Mouse (Mus musculus) induced T-regulatory cell, adult 2 months (primary cell): Measurements from ENCODE around the gene Adgrb3.

Experiments used
- DNase-seq: peaks from one replicate; pipeline ENCODE4 v3.0.0-alpha.2; 2012; ENCODE audit warnings: low read depth

Gene Adgrb3

DNA sequence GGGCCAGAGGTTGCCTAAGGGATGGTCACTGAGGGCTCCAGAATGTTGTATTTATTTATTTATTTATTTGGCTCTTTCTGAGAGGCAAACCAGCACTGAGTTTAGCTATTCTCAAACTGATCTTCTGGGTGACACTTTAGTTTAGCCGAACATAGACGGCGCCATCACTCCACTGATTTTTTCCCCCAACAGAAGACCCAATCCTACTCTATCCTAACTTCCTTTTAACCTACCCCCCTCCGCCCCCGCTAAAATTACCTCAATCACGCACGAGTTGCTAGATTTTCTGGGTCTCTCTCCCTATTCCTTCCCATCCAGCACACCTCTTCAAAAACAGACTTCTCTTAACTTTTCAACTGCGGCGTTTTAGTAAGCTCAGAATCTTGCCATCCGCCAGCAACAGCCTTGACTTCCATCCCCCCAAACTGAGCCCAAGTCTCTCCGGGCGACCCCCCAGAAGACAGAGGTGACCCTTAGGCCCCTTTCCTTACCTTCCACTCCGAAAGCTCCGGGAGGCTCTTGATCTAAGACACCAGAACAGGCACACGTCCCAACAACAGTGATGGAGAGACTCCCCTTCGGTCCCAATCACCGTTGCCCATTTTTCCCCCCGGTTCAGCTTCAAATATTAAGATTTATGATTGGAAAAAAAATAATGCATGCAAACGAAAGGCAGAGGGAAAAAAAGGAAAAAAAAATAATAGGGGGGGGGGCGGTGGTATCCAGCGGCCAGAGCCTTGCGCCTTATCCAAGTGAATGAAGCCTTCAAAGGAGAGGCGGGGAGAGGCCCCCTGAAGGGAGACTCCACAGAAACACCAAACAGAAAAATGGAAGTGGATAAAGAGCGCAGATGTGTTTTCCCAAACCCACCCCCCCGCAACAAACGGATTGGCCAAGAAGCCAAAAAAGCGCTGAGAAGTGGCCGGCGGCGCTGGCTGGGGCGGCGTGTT is at the start of gene Adgrb3:
TSS of gene Adgrb3 (minus strand) at position 737 of the 950 bp plus-strand sequence.
- DNase-seq, result no peak

GRCm38 (mm10) chr1:25877526-25877925 is 48.0 kb upstream of the Adgrb3 start:
- no peak for DNase-seq

DNA sequence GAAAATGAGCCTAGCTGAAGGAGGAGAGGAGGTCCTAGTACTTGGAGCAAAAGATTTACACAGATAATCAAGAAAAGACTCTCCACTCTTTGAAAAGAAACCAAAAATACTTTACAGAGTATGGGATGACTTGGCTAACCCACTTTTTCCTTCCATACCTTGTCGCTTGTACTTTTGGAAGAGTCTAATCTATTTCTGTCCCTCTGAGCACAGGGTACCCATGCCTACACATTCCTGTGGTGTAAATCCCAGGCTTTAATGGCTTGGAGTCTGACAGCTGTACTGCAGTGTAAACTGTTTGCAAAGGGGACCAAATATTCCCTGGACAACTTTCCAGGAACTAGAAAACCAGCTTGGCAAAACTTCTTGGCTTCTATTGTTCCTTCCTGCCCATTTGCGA is 28.0 kb upstream of the Adgrb3 start:
- DNase-seq, result no peak

DNA sequence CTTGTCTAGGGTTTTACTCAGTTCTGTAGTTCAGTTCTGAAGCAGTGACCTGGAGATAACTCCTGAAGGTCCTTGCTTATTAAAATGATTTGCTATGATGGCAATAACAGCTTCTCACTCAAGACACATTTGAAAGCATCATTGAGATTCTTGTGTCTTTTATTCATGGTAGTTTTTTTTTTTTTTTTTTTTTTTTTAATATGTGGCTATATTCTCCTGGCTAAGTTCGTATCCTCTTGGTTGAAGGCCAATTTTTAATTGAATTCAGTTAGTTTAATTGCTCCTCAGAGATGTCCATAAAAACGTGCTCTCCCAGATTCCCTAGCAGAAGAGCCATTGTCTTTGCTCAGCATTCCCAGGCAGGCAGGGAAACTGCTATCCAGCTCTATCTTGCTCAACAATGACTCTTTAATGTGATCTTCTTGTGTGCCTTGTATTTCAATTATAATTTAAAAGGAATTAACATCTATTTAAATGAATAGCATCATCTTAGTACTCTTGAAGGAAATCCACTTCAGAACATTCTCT is 25.0 kb upstream of the Adgrb3 start:
- no peak for DNase-seq

DNA sequence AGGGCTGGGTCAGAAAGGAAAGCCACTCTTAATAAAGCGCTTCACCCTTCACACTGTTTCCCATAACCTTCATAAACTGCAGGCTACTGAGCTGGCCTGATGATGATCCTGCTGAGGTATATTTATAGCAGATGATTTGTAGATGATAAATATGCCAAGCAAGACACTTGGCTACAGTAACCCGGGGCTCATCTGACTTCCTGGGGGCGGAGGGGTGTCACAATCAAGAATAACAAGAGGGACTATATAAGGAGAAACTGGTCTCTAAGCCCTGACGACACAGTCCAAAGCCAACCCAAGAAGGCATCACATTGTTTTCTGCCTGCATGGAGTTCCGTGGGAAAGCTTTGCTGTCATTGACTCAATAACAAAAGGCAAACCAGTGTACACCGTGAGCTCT is 2.8 kb upstream of the Adgrb3 start:
- DNase-seq, result no peak

GRCm38 (mm10) chr1:25831521-25831900 is 2.0 kb upstream of the Adgrb3 start:
- no peak for DNase-seq

DNA sequence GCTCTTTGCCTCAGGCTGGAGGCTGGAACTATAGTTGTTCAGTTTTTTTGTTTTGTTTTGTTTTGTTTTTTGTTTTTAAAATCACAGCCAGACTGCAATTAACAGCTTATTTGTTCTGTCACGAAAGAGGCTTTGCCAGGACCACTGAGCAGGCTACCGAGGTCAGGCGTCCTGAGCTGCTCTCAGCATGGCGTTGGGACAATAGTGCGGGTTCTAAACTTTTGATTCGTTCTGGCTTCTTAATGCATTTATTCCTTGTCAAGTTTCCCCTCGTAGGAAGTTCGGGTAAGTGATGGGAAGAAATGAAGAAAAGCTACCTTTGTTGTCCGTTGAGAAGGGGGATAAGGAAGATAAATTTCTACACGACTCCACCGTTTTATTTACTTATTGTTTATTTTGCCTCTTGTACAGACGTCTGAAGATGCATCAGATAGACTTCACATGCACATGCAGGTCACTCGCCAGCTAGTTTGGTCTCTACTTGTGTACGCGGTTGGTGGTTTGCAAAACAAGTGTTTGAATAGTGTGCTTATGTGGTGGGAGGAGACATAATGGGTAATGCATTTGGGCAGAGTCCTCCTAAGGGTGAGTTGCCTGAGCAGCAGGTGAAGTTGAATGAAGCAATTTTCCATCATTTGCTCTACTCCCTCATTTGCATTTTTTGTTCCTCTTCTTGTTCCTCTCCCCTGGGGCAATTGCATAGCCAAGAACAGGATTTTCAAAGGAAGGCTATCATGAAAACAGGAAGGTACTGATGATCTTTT is 1.4 kb upstream of the Adgrb3 start:
- DNase-seq, result no peak

DNA sequence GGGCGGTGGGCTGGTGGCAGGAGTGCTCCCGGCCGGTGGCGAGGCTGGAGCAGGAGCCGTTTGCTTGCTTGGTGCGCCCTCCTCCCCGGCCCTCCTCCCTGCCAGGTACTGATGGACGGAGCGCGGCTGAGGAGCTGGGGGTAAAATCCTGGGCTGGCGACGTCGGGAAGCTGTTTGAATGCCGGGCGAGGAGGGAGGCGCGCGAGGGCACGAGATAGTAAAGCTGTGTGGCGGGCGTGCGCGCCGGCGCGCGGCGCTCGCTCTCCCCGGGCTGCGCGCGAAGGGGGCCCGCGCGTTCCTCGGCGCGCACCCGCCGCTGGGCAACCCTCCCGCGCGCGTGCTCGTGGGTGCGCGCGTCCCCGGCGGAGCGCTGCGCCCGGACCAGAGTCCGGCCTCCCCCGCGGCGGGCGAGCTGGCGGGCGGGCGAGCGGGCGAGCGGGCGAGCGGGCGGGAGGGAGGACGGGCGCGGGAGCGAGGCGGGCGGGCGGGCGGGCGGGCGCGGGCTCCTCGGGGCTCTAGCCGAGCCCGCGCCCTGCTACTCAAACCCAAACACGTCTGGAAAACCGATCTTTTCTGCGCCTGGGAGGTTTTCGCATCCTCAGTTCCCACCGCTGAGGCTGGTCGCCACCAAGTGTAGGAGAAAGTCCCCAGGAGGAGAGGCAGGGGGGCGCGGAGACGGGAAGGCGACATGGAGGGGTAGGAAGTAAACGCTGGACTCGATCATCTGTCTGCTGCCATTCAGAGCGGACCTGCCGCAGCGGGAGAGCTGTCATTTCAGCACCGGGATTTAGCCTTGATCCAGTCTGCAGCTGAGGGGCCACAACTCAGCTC is 629 bp upstream of the Adgrb3 start:
- DNase-seq, result no peak

- no peak for DNase-seq
These were observed 1.3 kb downstream of the Adgrb3 start for GRCm38 (mm10) chr1:25828071-25828755.

- DNase-seq, result no peak
These were observed 2.1 kb downstream of the Adgrb3 start for GRCm38 (mm10) chr1:25827436-25827835.

DNA sequence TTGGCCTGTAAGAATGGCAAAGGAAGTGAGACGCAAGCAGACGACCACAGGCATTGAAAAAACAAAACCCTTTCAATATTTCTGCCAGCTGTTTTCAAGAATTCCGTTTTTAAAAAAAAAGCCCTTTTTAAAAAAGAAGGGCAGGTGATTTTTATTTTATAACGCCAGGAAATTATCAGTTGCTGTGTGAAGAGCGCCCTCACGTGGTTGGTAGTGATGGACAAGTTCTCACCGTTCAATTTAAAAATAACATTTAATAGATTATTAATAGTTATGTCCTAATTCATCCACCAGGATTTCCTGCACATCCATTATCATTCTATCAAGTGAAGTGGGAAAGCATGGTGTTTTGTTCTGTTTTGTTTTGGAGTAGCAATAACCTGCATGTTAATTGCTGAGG is 2.7 kb downstream of the Adgrb3 start:
- DNase-seq, result no peak

DNA sequence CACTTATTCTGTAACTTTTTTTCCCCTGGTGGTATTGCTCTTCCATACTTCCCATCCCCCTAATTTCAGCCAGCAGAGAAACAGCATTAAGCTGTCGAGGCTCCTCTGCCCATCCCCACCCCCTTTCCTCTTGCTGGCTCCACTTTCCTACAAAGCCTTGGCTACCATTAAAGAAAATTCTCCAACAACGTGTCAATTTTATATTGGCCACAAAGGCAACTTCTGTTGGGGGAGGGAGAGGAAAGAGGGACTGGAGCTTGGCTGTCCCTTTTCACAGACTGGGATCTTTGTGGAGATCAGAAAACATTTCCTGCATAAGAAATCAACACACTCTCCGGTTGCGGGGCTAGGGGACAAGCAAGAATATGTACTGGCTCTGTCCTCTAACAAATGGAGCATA is 4.9 kb downstream of the Adgrb3 start:
- no peak for DNase-seq

- DNase-seq, result no peak
These were observed 5.5 kb downstream of the Adgrb3 start for GRCm38 (mm10) chr1:25823961-25824360.

- DNase-seq, result no peak
These were observed 14.0 kb downstream of the Adgrb3 start for GRCm38 (mm10) chr1:25815491-25815890.

DNA sequence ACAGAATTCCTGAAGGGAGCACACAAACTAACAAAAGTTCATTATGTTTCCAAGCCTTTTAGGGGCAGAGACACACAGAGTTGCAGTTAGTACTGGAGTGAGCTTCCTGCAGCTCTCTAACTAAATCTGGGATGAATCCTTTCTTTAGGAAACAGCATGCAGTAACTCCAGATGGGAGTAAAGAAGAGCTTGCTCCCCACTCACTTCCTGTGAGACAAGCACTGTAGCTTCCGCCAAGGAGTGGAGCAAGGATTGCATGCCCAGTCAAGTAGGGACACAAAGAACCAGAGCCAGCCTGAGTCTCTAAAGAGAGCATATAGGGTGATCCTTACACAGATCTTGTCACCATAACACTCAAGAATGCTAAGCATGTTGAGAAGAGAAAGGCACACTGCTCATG is 50.7 kb downstream of the Adgrb3 start:
- DNase-seq, result no peak

- DNase-seq, result no peak
These were observed 52.0 kb downstream of the Adgrb3 start for GRCm38 (mm10) chr1:25777459-25777858.

- no peak for DNase-seq
These were observed 53.9 kb downstream of the Adgrb3 start for GRCm38 (mm10) chr1:25775440-25776130.

- DNase-seq, result no peak
These were observed 60.5 kb downstream of the Adgrb3 start for GRCm38 (mm10) chr1:25768958-25769357.

GRCm38 (mm10) chr1:25755265-25755664 is 74.2 kb downstream of the Adgrb3 start:
- no peak for DNase-seq

GRCm38 (mm10) chr1:25754528-25754927 is 75.0 kb downstream of the Adgrb3 start:
- DNase-seq, result no peak

DNA sequence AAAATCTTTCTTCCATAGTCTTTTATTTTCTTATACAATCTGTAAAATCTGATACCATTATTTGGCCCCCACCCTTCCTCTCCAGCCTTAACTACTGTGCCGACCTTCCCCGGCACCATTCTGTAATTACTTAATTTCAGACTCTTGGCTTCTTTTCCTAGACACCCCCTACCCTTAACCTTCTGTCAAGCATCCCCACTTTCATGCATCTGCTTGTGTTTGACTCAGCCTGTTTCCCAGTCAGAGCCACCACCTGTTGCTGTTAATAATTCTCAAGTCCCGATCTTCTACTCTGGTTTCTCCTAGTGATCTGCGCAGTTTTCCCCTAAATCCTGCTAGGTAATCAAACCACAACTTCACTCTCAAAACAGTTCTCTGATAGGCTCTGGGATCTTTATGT is 83.9 kb downstream of the Adgrb3 start:
- DNase-seq, result no peak
